Mouse (Mus musculus) lung, postnatal 25 days (tissue): ENCODE results near the gene Zfp346.
A peak's percentile ranks its signal among the peaks of the same experiment; 100 is the strongest.

Experiments used
- DNase-seq: peaks from one replicate; pipeline ENCODE4 v3.0.0; 2022; ENCODE audit warnings: low spot score

Zfp346 gene

GRCm38 (mm10) chr13:55152621-55153415, 47.7 kb downstream of the Zfp346 start, which contains the start of gene Fgfr4:
Gene Fgfr4, plus strand, starts transcription at chr13:55152640.
- DNase-seq, result no peak

- no peak for DNase-seq
Observed at GRCm38 (mm10) chr13:55153951-55154350, 48.8 kb downstream of the Zfp346 start.

GRCm38 (mm10) chr13:55162365-55162764, 57.3 kb downstream of the Zfp346 start:
- DNase-seq, result no peak

- peak; percentile 53 for DNase-seq
Observed at GRCm38 (mm10) chr13:55163553-55163952, 58.4 kb downstream of the Zfp346 start.

GRCm38 (mm10) chr13:55165831-55166339, 60.8 kb downstream of the Zfp346 start:
- DNase-seq, result no peak

- no peak for DNase-seq
Observed at GRCm38 (mm10) chr13:55166806-55167725, 62.0 kb downstream of the Zfp346 start.

- no peak for DNase-seq
Observed at GRCm38 (mm10) chr13:55167798-55168197, 62.7 kb downstream of the Zfp346 start.

GRCm38 (mm10) chr13:55168255-55168654, 63.1 kb downstream of the Zfp346 start:
- no peak for DNase-seq

- DNase-seq, result peak; percentile 65
Observed at GRCm38 (mm10) chr13:55168958-55169369, 63.9 kb downstream of the Zfp346 start.

GRCm38 (mm10) chr13:55171517-55172335, 66.6 kb downstream of the Zfp346 start:
- DNase-seq, result peak; percentile 38

- DNase-seq, result no peak
Observed at GRCm38 (mm10) chr13:55172336-55172770, 67.2 kb downstream of the Zfp346 start.

GRCm38 (mm10) chr13:55174347-55174746, 69.2 kb downstream of the Zfp346 start:
- no peak for DNase-seq

GRCm38 (mm10) chr13:55176265-55176664, 71.2 kb downstream of the Zfp346 start:
- DNase-seq, result no peak

- no peak for DNase-seq
Observed at GRCm38 (mm10) chr13:55177903-55178496, 72.9 kb downstream of the Zfp346 start.

- peak; percentile 74 for DNase-seq
Observed at GRCm38 (mm10) chr13:55178556-55178955, 73.4 kb downstream of the Zfp346 start.

- no peak for DNase-seq
Observed at GRCm38 (mm10) chr13:55179591-55179990, 74.5 kb downstream of the Zfp346 start.

- DNase-seq, result no peak
Observed at GRCm38 (mm10) chr13:55181786-55182172, 76.7 kb downstream of the Zfp346 start.

GRCm38 (mm10) chr13:55182173-55182894, 77.2 kb downstream of the Zfp346 start:
- DNase-seq, result peak; percentile 88

GRCm38 (mm10) chr13:55183382-55183781, 78.3 kb downstream of the Zfp346 start:
- no peak for DNase-seq
